Mouse (Mus musculus) spleen, postnatal 14 days (tissue): Measurements from ENCODE around the gene Cmah.

Source experiments
- DNase-seq, 2 experiments: peaks; one replicate each; pipeline ENCODE4 v3.0.0; 2021 to 2022; ENCODE audit warnings: low spot score in 2 of 2

The Cmah gene

GRCm38 (mm10) chr13:24327201-24327600 lies at the start of gene Cmah:
Gene Cmah (plus strand): TSS chr13:24327404.
- DNase-seq = no peak

GRCm38 (mm10) chr13:24279407-24279761 lies 47.8 kb upstream of the Cmah start:
- DNase-seq = no peak

- DNase-seq = no peak
Measured at GRCm38 (mm10) chr13:24279762-24280438, 47.3 kb upstream of the Cmah start.

- peak; percentile 19 to 50 for DNase-seq
Measured at GRCm38 (mm10) chr13:24280439-24281431, 46.5 kb upstream of the Cmah start, which contains the start of gene Carmil1. Gene Carmil1 (minus strand): TSS chr13:24280795.

- no peak for DNase-seq
Measured at GRCm38 (mm10) chr13:24287381-24287780, 39.8 kb upstream of the Cmah start.

- peak in 1 of 2 experiments; percentile 27 for DNase-seq
Measured at GRCm38 (mm10) chr13:24297252-24297651, 30.0 kb upstream of the Cmah start.

GRCm38 (mm10) chr13:24305486-24305885 lies 21.7 kb upstream of the Cmah start:
- no peak for DNase-seq

GRCm38 (mm10) chr13:24306248-24306647 lies 21.0 kb upstream of the Cmah start:
- no peak for DNase-seq

GRCm38 (mm10) chr13:24311011-24311940 lies 15.9 kb upstream of the Cmah start:
- DNase-seq = no peak

- DNase-seq = no peak
Measured at GRCm38 (mm10) chr13:24316563-24316962, 10.6 kb upstream of the Cmah start.

- DNase-seq = no peak
Measured at GRCm38 (mm10) chr13:24318618-24319017, 8.6 kb upstream of the Cmah start.

GRCm38 (mm10) chr13:24321313-24321712 lies 5.9 kb upstream of the Cmah start:
- no peak for DNase-seq

- DNase-seq = no peak
Measured at GRCm38 (mm10) chr13:24328036-24328817, 1.0 kb downstream of the Cmah start.

- DNase-seq = no peak
Measured at GRCm38 (mm10) chr13:24330128-24330527, 2.9 kb downstream of the Cmah start.

- DNase-seq = no peak
Measured at GRCm38 (mm10) chr13:24330836-24331523, 3.8 kb downstream of the Cmah start.

- DNase-seq = no peak
Measured at GRCm38 (mm10) chr13:24332537-24332936, 5.3 kb downstream of the Cmah start.

GRCm38 (mm10) chr13:24336818-24337217 lies 9.6 kb downstream of the Cmah start:
- no peak for DNase-seq

- DNase-seq = peak in 1 of 2 experiments; percentile 58
Measured at GRCm38 (mm10) chr13:24337874-24338273, 10.7 kb downstream of the Cmah start.

- peak in 1 of 2 experiments; percentile 13 for DNase-seq
Measured at GRCm38 (mm10) chr13:24338343-24338861, 11.2 kb downstream of the Cmah start.

GRCm38 (mm10) chr13:24339907-24340306 lies 12.7 kb downstream of the Cmah start:
- no peak for DNase-seq
